Mouse (Mus musculus) ES-E14 (cell line): ENCODE measurements around the gene Gnl1. TPM values are rescaled to one million over a fixed set of nuclear protein-coding genes. Genes with fewer than 3 reads are reported as not detected.
"Not testable (repeated sequence)": the region's sequence is repeated elsewhere in the genome, so short reads cannot be mapped to it uniquely, and the experiment has no call there.

ENCODE experiments used
- DNase-seq: peaks from one replicate; pipeline ENCODE4 v3.0.0-alpha.2; 2013; ENCODE audit warnings: low read depth, low spot score
- H3K27ac ChIP-seq: 2 replicates; pipeline ENCODE4 v1.5.1; 2012; ENCODE audit warnings: low read depth, mild to moderate bottlenecking, low read length, moderate library complexity, mixed read lengths; ENCODE audit not compliant: poor library complexity, insufficient read depth, severe bottlenecking
- H3K36me3 ChIP-seq: 2 replicates; pipeline ENCODE4 v1.6.1; 2012; ENCODE audit warnings: mild to moderate bottlenecking, low read length, moderate library complexity, mixed read lengths; ENCODE audit not compliant: control insufficient read depth, poor library complexity, insufficient read depth, severe bottlenecking
- H3K4me1 ChIP-seq, 2 experiments: fragments of 150-350 bp in 1 of 2; sonication (generic) in 1 of 2; 2 replicates each; pipeline ENCODE4 v1.6.1; 2012; ENCODE audit warnings: low read length in 2 of 2, mild to moderate bottlenecking in 1 of 2, mixed read lengths in 1 of 2; ENCODE audit not compliant: control insufficient read depth in 2 of 2, insufficient read depth in 2 of 2, poor library complexity in 1 of 2
- H3K4me3 ChIP-seq, 2 experiments: fragments of 150-350 bp in 1 of 2; sonication (generic) in 1 of 2; 2 replicates each; pipeline ENCODE4 v1.5.1; 2012; ENCODE audit warnings: low read length in 2 of 2, low read depth in 1 of 2, mild to moderate bottlenecking in 1 of 2, mixed read lengths in 1 of 2; ENCODE audit not compliant: insufficient read depth in 1 of 2, poor library complexity in 1 of 2, severe bottlenecking in 1 of 2
- H3K9ac ChIP-seq: 2 replicates; pipeline ENCODE4 v1.6.1; 2012; ENCODE audit warnings: low read depth, mild to moderate bottlenecking, low read length, mixed read lengths; ENCODE audit not compliant: poor library complexity, insufficient read depth, severe bottlenecking
- H3K9me3 ChIP-seq: fragments of 150-350 bp; sonication (generic); 2 replicates; pipeline ENCODE4 v1.6.1; 2012; ENCODE audit warnings: low read depth, mild to moderate bottlenecking, low read length; ENCODE audit not compliant: control insufficient read depth, insufficient read depth
- CHD2 ChIP-seq: IDR thresholded peaks from 2 replicates; pipeline ENCODE4 v1.6.1; 2014; ENCODE audit warnings: mild to moderate bottlenecking, low read depth, low read length, inconsistent platforms
- HCFC1 ChIP-seq: IDR thresholded peaks from 2 replicates; pipeline ENCODE4 v1.6.1; 2012; ENCODE audit warnings: low read length, inconsistent platforms, borderline replicate concordance; ENCODE audit not compliant: insufficient read depth
- MAFK ChIP-seq: IDR thresholded peaks from 2 replicates; pipeline ENCODE4 v1.6.1; 2014; ENCODE audit warnings: mild to moderate bottlenecking, low read depth, low read length, inconsistent platforms; ENCODE audit not compliant: insufficient read depth
- ZC3H11A ChIP-seq: IDR thresholded peaks from 2 replicates; pipeline ENCODE4 v1.6.1; 2012; ENCODE audit warnings: low read depth, mild to moderate bottlenecking, inconsistent platforms, low read length, borderline replicate concordance
- ZNF384 ChIP-seq: IDR thresholded peaks from 2 replicates; pipeline ENCODE4 v1.6.1; 2012; ENCODE audit warnings: low read depth, low read length, inconsistent platforms
- in situ Hi-C, 2 experiments: fragments of 600-800 bp; cut with MboI; formaldehyde crosslinking; loops; one replicate each; pipeline ENCODE4 v1.15.1; 2025; ENCODE audit warnings: low sequenced_read_pairs in 2 of 2, inconsistent platforms in 1 of 2; ENCODE audit not compliant: unreplicated experiment in 2 of 2
- total RNA-seq: library from RNA; depleted of rRNA; stranded (reverse); fragments of 300-350 nt; gene quantifications from 2 replicates; pipeline ENCODE4 v1.2.3, GENCODE M21; 2012

Gnl1 gene
- total RNA-seq, 1 experiment = 51.6 TPM

DNA sequence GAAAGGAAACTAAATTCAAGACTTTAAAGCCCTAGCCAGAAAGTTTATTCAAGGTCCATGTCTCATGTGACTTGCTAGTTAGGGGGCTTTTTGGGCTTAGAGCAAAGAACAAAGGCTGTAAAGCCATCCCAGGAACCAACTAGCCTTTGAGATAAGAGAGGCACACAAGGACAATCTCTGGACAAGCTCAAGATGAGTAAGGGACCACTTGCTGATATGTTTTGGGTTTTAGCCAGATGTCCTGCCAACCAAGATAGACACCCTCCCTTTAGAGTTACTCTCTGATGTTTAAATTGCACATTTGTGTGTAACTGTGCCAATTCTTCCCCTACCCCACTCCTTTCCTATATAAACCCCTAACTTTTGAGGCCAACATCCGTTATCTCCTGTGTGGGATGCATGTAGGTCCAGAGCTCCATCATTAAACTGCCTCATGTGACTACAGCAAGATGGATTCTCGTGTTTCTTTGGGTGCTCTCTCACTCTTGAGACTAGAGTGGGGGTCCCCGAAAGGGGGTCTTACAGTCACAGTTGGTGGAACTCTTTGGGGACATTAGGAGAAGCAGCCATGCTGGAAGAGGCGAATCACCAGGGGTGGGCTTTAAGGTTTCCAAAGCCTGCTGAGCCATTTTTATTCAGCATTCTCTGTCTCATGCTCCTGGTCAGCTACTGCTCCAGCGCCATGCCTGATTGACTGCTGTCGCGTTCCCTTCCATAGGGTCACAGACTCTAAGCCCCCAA is 49.4 kb downstream of the Gnl1 start:
- no peak for DNase-seq
- Histone ChIP-seq H3K9me3 (no peaks in the 10 kb centered on the region), H3K4me1 (peaks cover 0 to 15% of the 10 kb centered on the region in 2 experiments; a peak in 2 of 4 replicates), H3K9ac (no peak overlapping the region), H3K36me3 (peaks cover 7% of the 10 kb centered on the region; the same call in 1 of the 2 replicates), H3K4me3 (no peak overlapping the region), H3K27ac (no peak overlapping the region)
- no peak for TF ChIP-seq ZC3H11A
- no peak for TF ChIP-seq CHD2
- TF ChIP-seq MAFK = no peak
- no peak for TF ChIP-seq ZNF384
- no peak for TF ChIP-seq HCFC1
- in situ Hi-C loops = no loop called here

DNA sequence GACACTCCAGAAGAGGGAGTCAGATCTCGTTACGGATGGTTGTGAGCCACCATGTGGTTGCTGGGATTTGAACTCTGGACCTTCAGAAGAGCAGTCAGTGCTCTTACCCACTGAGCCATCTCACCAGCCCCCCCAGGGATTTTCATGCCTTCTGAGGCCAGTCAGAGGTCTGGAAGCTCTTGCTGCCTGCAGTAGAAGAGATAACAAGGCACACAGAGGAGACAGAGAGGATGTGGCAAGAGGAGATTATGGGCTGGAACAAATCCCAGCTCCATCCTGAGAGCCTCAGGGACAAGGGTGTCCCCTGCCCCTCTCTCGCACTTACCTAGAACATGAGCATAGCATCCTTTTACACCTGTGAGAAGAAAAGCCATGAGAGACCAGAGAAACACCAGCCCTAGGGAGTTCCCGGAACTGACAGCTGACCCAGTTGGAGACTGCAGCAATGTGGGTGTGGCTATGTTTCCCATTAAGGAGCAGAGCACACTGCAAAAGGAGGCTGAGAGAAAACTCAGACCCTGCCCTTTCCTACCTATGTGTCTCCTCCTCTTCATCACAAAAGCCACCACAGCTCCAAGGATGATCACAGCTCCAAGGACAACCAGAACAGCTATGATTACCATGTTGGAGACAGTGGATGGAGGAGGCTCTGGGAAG is 50.5 kb downstream of the Gnl1 start:
- H3K27ac ChIP-seq, H3K4me3 ChIP-seq, H3K9me3 ChIP-seq, H3K36me3 ChIP-seq, in situ Hi-C loops, DNase-seq, H3K9ac ChIP-seq: not testable (repeated sequence)
- H3K4me1 ChIP-seq = peaks cover 0 to 11% of the 10 kb centered on the region in 2 experiments; a peak in 1 of 4 replicates

DNA sequence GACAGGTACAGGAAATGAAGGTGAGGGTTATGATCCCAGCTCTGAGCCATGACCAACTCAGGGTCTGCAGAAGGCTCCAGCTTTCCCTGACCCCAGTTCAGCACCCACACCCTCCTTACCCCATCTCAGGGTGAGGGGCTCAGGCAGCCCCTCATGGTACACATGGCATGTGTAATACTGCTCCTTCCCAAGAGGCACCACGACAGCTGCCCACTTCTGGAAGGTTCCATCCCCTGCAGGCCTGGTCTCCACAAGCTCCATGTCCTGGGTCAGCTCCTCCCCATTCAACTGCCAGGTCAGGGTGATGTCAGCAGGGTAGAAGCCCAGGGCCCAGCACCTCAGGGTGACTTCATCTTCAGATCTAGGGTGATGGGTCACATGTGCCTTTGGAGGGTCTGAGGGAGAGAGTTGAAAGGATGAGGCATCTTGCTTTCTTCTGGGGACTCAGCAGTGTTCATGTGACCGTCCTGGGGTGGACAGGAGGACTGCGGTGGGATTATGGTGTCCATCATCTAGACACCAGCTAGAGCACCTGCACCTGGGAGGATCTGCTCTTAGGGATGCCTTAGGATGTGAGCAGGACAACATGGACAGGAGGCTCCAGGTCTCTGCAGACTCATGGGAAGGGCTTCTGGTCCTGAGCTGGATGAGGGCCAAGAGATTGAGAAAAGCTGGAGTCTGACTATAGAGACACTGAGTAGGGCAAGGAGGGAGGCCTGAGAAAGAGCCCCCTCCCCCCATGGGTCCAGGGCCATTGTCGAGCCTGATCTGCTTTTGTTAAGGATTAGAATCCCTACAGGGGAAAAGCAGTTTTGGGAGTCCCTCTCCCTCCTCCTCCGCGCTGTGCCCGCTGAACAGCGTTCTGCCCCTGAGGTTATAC is 51.3 kb downstream of the Gnl1 start:
- H3K36me3 ChIP-seq, H3K9ac ChIP-seq, H3K4me1 ChIP-seq, H3K9me3 ChIP-seq, in situ Hi-C loops, DNase-seq, H3K27ac ChIP-seq: not testable (repeated sequence)
- H3K4me3 ChIP-seq = peak overlapping the region in 1 of 2 experiments; percentile 62; a peak in 1 of 4 replicates

DNA sequence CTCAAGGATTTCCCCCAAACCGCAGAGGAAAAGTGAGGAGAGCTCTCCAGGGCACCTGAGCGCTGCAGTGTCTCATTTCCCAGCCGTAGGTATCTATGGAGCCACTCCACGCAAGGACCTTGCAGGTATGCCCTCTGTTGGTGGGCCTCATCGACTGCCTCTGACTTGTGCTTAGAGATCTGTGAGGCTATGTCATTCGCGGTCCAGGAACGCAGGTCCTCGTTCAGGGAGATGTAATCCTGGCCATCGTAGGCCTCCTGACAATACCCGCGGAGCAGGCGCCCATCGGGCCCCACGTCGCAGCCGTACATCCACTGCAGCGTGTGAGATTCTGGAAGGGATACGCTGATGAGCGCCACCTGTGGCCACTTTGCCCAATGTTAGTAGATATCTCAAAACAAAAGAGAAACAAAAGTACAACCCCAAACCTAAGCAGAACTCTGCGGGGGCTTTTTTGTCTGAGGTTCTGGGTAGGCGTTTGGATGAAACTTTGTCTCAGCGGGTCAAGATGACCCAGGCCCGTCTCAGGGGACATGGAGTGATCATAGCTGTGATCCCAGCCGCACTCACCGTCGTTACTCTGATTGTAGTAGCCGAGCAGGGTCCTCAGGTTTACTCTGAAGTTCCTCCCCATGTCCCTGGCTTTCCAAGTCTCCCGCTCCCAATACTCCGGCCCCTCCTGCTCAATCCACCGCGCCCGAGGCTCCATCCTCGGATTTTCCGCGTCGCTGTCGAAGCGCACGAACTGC is 52.1 kb downstream of the Gnl1 start:
- H3K9me3 ChIP-seq, H3K27ac ChIP-seq, in situ Hi-C loops, H3K4me1 ChIP-seq, H3K36me3 ChIP-seq, DNase-seq: not testable (repeated sequence)
- H3K4me3 ChIP-seq = peak overlapping the region; percentile 62
- H3K9ac ChIP-seq = peak overlapping the region; percentile 34; the same call in 1 of the 2 replicates

DNA sequence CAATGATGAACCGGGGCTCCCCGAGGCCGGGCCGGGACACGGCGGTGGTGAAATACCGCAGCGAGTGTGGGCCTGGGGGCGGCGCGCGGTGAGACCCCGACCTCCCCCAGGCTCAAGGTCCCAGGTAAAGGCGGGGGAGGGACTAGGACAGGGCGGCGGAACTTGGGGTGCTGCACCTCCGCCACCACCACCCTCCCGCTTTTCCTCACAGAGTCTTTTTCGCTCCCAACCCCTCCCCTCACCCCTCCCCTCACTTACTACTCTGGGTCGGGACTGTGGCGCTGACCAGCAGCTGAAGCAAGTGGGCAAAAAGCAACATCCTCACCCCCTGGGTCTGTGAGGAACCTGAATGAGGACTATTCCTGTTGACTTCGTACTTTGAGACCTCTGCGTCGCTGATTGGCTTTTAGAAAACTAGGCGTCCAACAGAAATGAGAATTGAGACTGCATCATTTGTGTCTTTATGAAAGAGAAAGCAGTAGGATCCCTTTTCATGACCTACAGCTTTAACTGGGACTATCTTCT is 52.8 kb downstream of the Gnl1 start, which contains the start of gene H2-T23:
TSS of gene H2-T23 (minus strand) at position 505 of the 525 bp plus-strand sequence.
- H3K36me3 ChIP-seq, H3K27ac ChIP-seq, DNase-seq, H3K9me3 ChIP-seq, H3K4me1 ChIP-seq, in situ Hi-C loops: not testable (repeated sequence)
- Histone ChIP-seq H3K9ac (peak within 1 kb of the TSS; percentile 34; the same call in 1 of the 2 replicates), H3K4me3 (peak within 1 kb of the TSS; percentile 62)

DNA sequence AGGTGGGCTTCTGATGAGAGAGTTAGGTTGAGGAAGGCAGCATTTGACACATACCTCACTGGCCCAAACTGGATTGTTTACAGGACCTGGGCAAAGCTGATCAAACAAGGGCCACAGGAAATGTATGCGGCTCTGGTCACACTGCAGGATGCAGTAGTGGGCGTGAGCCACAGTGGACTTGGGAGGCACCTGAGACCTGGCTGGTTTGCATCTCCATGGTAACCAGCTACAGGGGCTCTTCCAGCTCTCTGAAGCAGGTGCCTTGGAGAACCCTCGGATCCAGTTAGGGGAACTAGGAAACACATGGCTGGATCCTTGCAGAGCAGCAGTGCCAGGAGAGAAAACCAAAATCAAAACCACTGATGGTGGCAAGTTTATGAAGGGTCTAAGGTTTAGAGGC is 54.9 kb downstream of the Gnl1 start:
- H3K4me3 ChIP-seq, H3K9ac ChIP-seq, in situ Hi-C loops, H3K36me3 ChIP-seq, H3K27ac ChIP-seq, H3K9me3 ChIP-seq, H3K4me1 ChIP-seq, DNase-seq: not testable (repeated sequence)
